Mouse (Mus musculus): Measurements from ENCODE around the gene Syngap1.

- TF ChIP-seq CTCF (IDR thresholded peaks at IDR 0.05; ENCODE audit: insufficient read depth, low read length): peak; percentile 95
- no peak for TF ChIP-seq POLR2A (IDR thresholded peaks at IDR 0.05; ENCODE audit: borderline replicate concordance, extremely low read depth, low read depth, low read length)
These were observed 24.2 kb upstream of the Syngap1 start, which contains the start of gene Kifc5b for GRCm38 (mm10) chr17:26916711-26917482.
